Mouse (Mus musculus) thymus, adult 2 months (tissue): ENCODE data around the gene Hip1r.

Experiments
- CTCF ChIP-seq: fragments of 200-500 bp; IDR thresholded peaks from 2 replicates; pipeline ENCODE4 v1.5.1; 2012; ENCODE audit warnings: mild to moderate bottlenecking, control low read depth, low read length, moderate library complexity, borderline replicate concordance; ENCODE audit not compliant: control insufficient read depth, poor library complexity, insufficient read depth; ENCODE audit errors: extremely low read depth
- POLR2A ChIP-seq: fragments of 200-500 bp; IDR thresholded peaks from 2 replicates; pipeline ENCODE4 v1.6.1; 2012; ENCODE audit warnings: mild to moderate bottlenecking, low read length, control low read depth, moderate library complexity; ENCODE audit not compliant: control insufficient read depth, poor library complexity, insufficient read depth; ENCODE audit errors: extremely low read depth

GRCm38 (mm10) chr5:124017941-124018340, 44.5 kb downstream of the Hip1r start:
- TF ChIP-seq POLR2A = no peak
- TF ChIP-seq CTCF = no peak
